Mouse (Mus musculus) erythroblast, embryonic 14.5 days (primary cell): ENCODE results near the gene Nkx2-2.

Experiments
- GATA1 ChIP-seq: IDR thresholded peaks from 2 replicates; pipeline ENCODE4 v1.6.1; 2012; ENCODE audit warnings: low read length, inconsistent platforms, mixed read lengths
- TAL1 ChIP-seq: IDR thresholded peaks from 3 replicates; pipeline ENCODE4 v1.6.1; 2012; ENCODE audit warnings: low read length, inconsistent platforms, mixed read lengths

GRCm38 (mm10) chr2:147182709-147183260 lies 11.3 kb downstream of the Nkx2-2 start:
- TF ChIP-seq GATA1, result no peak
- TF ChIP-seq TAL1, result no peak
